Mouse (Mus musculus): ENCODE results near the gene Zfp968. TPM values are rescaled to one million over a fixed set of nuclear protein-coding genes. Genes with fewer than 3 reads are reported as not detected.
"Not testable (repeated sequence)": the region's sequence is repeated elsewhere in the genome, so short reads cannot be mapped to it uniquely, and the experiment has no call there.

The Zfp968 gene
- polyA plus RNA-seq (2015; fragmentation: Nextera tagmentation; extraction: Ambion mirVana), result 0.84 and 1.0 TPM in 2 replicates

DNA sequence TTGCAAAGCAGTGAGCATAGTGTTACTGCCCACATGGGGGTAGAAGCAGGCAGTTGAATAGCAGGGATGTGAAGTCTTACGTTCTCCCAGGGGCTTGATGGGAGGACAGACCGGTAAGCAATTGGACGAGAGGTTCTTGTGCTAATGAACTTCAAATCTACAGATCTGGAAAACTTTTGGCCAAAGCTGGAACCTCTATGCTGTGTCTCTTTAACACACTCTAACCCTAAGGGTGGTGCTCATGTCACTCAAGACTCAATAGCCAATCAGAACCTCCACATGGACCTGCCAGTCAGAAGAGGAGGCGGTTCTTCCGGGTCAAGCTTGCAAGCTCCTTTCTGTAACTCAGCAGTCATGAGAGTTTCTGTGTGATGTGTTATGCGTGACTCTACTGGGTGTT lies at the start of gene Zfp968:
Gene Zfp968, plus strand, starts transcription at position 301 of the 400 bp plus-strand sequence.
- not testable (repeated sequence) for ATAC-seq (ENCODE audit: insufficient read depth); H3K4me1 ChIP-seq (replicated peaks); H3K36me3 ChIP-seq (replicated peaks); H3K9me3 ChIP-seq (replicated peaks); H3K27me3 ChIP-seq; H3K9ac ChIP-seq; H3K4me2 ChIP-seq; H3K27ac ChIP-seq (replicated peaks); H3K4me3 ChIP-seq (replicated peaks)
- no CpG with 5 or more reads among the region's 6 CpGs for WGBS (ENCODE audit: insufficient replicate concordance)

DNA sequence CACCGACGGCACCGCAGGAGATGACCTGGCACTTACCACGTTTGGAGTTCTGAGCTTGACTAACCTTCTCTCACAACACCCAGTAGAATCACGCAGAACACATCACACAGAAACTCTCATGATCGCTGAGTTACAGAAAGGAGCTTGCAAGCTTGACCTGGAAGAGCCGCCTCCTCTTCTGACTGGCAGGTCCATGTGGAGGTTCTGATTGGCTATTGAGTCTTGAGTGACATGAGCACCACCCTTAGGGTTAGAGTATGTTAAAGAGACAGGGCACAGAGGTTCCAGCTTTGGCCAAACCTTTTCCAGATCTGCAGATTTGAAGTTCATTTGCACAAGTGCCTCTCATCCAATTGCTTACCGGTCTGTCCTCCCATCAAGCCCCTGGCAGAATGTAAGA lies 34.1 kb upstream of the Zfp968 start, which contains the start of gene Gm4631:
Gene Gm4631, minus strand, starts transcription at position 101 of the 400 bp plus-strand sequence.
- not testable (repeated sequence) for ATAC-seq (ENCODE audit: insufficient read depth); H3K27me3 ChIP-seq; H3K4me1 ChIP-seq (replicated peaks); H3K4me3 ChIP-seq (replicated peaks); H3K4me2 ChIP-seq; H3K9ac ChIP-seq; H3K27ac ChIP-seq (replicated peaks); H3K36me3 ChIP-seq (replicated peaks); H3K9me3 ChIP-seq (replicated peaks)
- WGBS (ENCODE audit: insufficient replicate concordance), result no CpG with 5 or more reads among the region's 8 CpGs

Other genes with a start within 250 kb of the Zfp968 start
- 1.0 and 1.2 TPM in 2 replicates for gene Gm14399, start 230.4 kb upstream of the Zfp968 start, polyA plus RNA-seq (2015; fragmentation: Nextera tagmentation; extraction: Ambion mirVana)
- 0.09 TPM in 1 of 2 replicates, not detected in the other for gene Gm14443, start 196.6 kb upstream of the Zfp968 start, polyA plus RNA-seq (2015; fragmentation: Nextera tagmentation; extraction: Ambion mirVana)
- 1.1 and 1.5 TPM in 2 replicates for gene Gm14391, start 165.5 kb upstream of the Zfp968 start, polyA plus RNA-seq (2015; fragmentation: Nextera tagmentation; extraction: Ambion mirVana)
- 1.1 TPM in 1 of 2 replicates, not detected in the other for gene Gm14440, start 97.3 kb upstream of the Zfp968 start, polyA plus RNA-seq (2015; fragmentation: Nextera tagmentation; extraction: Ambion mirVana)
- 3.9 and 4.1 TPM in 2 replicates for gene Gm4631, start 34.2 kb upstream of the Zfp968 start, polyA plus RNA-seq (2015; fragmentation: Nextera tagmentation; extraction: Ambion mirVana)
- gene Gm4724, start 63.4 kb downstream of the Zfp968 start, polyA plus RNA-seq (2015; fragmentation: Nextera tagmentation; extraction: Ambion mirVana), result 1.9 TPM in 2 replicates
- gene Zfp965, start 97.5 kb downstream of the Zfp968 start, polyA plus RNA-seq (2015; fragmentation: Nextera tagmentation; extraction: Ambion mirVana), result 1.7 and 1.8 TPM in 2 replicates

Data from liver, embryonic 15.5 days (tissue).